Mouse (Mus musculus) neural tube, embryonic 12.5 days (tissue): ENCODE measurements around the gene Nfe2l2. TPM values are rescaled to one million over a fixed set of nuclear protein-coding genes. Genes with fewer than 3 reads are reported as not detected.

Experiments
- ATAC-seq: fragments of 200-750 bp; cut with Nextera tagmentation; 2 replicates; pipeline ENCODE4 v1.8.0; 2017; ENCODE audit warnings: low read depth, mild to moderate bottlenecking, moderate TSS enrichment, moderate library complexity; ENCODE audit not compliant: low FRiP score
- H3K27ac ChIP-seq: fragments of 300-500 bp; sonication (generic); 2 replicates; pipeline ENCODE4 v1.5.1; 2016
- H3K27me3 ChIP-seq: fragments of 300-500 bp; sonication (generic); replicated peaks from 2 replicates; pipeline ENCODE4 v1.6.1; 2016; ENCODE audit warnings: mild to moderate bottlenecking
- H3K36me3 ChIP-seq: fragments of 300-500 bp; sonication (generic); 2 replicates; pipeline ENCODE4 v1.6.1; 2016; ENCODE audit warnings: mild to moderate bottlenecking
- H3K4me1 ChIP-seq: fragments of 300-500 bp; sonication (generic); 2 replicates; pipeline ENCODE4 v1.6.1; 2016
- H3K4me2 ChIP-seq: fragments of 300-500 bp; sonication (generic); replicated peaks from 2 replicates; pipeline ENCODE4 v1.6.1; 2016; ENCODE audit warnings: mild to moderate bottlenecking
- H3K4me3 ChIP-seq: fragments of 300-500 bp; sonication (generic); 2 replicates; pipeline ENCODE4 v1.5.1; 2016
- H3K9ac ChIP-seq: fragments of 300-500 bp; sonication (generic); 2 replicates; pipeline ENCODE4 v1.6.1; 2016; ENCODE audit warnings: mild to moderate bottlenecking
- H3K9me3 ChIP-seq: fragments of 300-500 bp; sonication (generic); 2 replicates; pipeline ENCODE4 v1.6.1; 2016; ENCODE audit warnings: mild to moderate bottlenecking
- WGBS: fragments of 180-500 bp; shearing (Covaris S2); methylation state at CpG from one replicate; pipeline ENCODE4 v1.1.7; 2016; 5-methylcytosine and 5-hydroxymethylcytosine counted together
- microRNA-seq: library from miRNA; unstranded; fragments of <30 nt; microRNA quantifications from one replicate; pipeline ENCODE4, GENCODE M21; 2017
- polyA plus RNA-seq: library from polyadenylated mRNA; unstranded; fragments of >200 nt; fragmentation: Nextera tagmentation; extraction: Ambion mirVana; gene quantifications from 2 replicates; pipeline ENCODE4 v1.2.1, GENCODE M21; 2016

Nfe2l2 gene
- polyA plus RNA-seq, 1 experiment from 2014 or later = 20.9 TPM

DNA sequence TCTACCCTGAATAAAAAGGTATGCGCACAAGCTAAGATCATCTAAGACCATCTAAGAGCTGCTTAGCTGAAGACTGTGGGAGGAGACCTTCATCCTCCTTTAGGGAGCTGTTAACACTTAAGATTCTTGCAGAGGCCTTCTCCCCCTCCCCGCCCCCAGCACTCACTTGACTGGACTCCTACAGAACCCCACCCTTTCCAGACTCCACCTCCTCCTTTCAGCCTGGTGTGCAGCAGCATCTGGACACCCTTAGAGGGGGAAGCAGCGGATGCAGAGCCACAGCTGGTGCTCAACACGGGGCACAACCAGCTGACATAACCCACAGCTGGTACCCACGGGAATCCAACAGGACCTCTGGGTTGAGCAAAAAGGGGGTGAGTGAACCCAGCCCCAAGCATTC, 70.7 kb downstream of the Nfe2l2 start:
- no peak for ATAC-seq
- H3K4me1 ChIP-seq = no peaks in the 10 kb centered on the region
- no peak overlapping the region for H3K4me2 ChIP-seq
- no peak overlapping the region for H3K27ac ChIP-seq
- no peak overlapping the region for H3K9ac ChIP-seq
- no peaks in the 10 kb centered on the region for H3K27me3 ChIP-seq
- 77% methylated on average over 5 of the region's 5 CpGs for WGBS
- no peaks in the 10 kb centered on the region for H3K9me3 ChIP-seq
- H3K36me3 ChIP-seq = no peaks in the 10 kb centered on the region
- H3K4me3 ChIP-seq = no peak overlapping the region

DNA sequence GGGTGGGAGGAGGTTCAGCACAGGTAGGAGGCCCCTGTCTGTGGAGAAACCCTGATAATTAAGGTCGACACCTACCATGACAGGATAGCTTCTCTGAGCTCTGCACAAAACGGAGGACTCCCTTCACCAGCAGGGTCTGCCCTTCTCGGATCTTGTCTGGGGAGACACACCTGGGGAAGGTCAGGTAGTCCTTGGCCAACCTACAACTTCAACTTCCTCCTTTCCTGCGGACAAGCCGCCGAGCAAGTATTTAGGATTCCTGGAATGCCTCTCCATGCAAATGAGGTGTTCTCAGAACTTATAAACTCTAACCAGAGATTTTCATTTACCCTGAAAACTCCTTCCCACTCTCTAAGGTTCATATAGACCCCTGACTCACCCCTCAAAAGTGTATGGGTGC, 71.1 kb downstream of the Nfe2l2 start:
- Histone ChIP-seq H3K9me3 (no peaks in the 10 kb centered on the region), H3K4me1 (no peaks in the 10 kb centered on the region), H3K4me3 (no peak overlapping the region), H3K27ac (no peak overlapping the region), H3K36me3 (no peaks in the 10 kb centered on the region), H3K4me2 (no peak overlapping the region), H3K9ac (no peak overlapping the region), H3K27me3 (no peaks in the 10 kb centered on the region)
- 80% methylated on average over 6 of the region's 6 CpGs for WGBS
- ATAC-seq = no peak

DNA sequence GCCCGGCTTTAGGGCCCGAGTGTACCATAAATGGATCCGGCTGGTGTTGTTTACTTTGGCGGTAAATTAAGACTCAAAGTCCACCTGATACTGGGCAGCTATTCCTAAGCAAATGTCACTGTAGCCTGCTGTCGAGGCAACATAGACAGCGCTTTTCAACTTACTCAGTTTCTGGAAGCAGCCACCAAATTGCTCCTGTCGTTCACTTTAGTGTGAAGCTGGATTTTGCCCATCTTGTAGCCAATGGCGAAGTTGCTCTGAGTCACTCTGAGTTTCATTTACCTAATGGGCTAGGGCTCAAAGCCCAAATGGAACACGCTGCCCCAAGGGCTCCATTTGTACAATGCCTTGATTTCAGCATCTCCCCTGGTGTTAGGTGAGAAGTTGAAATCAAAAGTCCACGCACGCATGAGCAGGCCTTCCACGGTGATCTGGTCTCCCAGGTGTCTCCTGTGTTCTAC, 71.7 kb downstream of the Nfe2l2 start:
- Histone ChIP-seq H3K9me3 (no peaks in the 10 kb centered on the region), H3K27me3 (no peaks in the 10 kb centered on the region), H3K4me3 (no peak overlapping the region), H3K4me2 (no peak overlapping the region), H3K9ac (no peak overlapping the region), H3K4me1 (no peaks in the 10 kb centered on the region), H3K36me3 (no peaks in the 10 kb centered on the region), H3K27ac (no peak overlapping the region)
- ATAC-seq = no peak
- WGBS = 93% methylated on average over 12 of the region's 12 CpGs

DNA sequence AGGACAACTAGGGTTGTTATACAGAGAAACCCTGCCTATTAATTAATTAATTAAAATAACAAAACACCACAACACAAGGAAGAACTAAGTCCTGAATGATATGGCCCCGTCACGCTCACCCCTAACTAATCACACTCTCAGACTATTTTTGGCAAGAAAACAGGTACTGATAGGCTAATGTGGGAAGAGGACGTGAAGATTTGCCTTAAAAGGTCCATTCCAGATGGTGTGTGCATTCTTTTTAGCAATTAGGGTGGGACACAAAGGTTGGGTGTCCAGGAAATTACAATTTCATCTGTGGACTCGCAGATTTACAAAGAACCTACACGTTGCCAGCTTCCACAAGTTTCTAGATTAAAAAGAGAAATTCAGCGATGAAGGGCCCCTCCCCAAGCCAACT, 72.4 kb downstream of the Nfe2l2 start:
- Histone ChIP-seq H3K4me1 (no peaks in the 10 kb centered on the region), H3K4me3 (no peak overlapping the region), H3K36me3 (no peaks in the 10 kb centered on the region), H3K27ac (no peak overlapping the region), H3K4me2 (no peak overlapping the region), H3K9me3 (no peaks in the 10 kb centered on the region), H3K27me3 (no peaks in the 10 kb centered on the region), H3K9ac (no peak overlapping the region)
- ATAC-seq = no peak
- 89% methylated on average over 6 of the region's 6 CpGs for WGBS

DNA sequence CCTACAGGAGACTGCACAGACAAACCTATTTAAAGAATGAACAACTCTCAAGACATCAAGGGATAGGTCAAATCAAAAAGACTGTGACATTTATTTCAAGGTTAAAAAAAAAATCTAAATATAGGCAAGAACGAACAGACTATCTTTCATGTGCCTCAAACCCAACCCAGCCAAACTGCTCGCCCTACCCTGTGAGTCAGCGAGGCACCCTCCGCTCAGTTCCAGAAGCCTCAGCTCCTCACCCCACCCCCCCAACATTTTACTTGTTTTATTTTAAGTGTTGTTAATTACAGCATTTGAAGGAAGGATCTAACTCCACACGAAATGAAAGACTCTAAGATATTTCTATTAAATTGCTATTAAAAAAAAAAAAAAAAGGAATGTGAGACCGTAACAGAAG, 73.0 kb downstream of the Nfe2l2 start:
- H3K27me3 ChIP-seq = no peaks in the 10 kb centered on the region
- ATAC-seq = no peak
- no peak overlapping the region for H3K4me3 ChIP-seq
- 91% methylated on average over 6 of the region's 6 CpGs for WGBS
- no peaks in the 10 kb centered on the region for H3K36me3 ChIP-seq
- H3K4me2 ChIP-seq = no peak overlapping the region
- no peak overlapping the region for H3K9ac ChIP-seq
- no peaks in the 10 kb centered on the region for H3K9me3 ChIP-seq
- H3K27ac ChIP-seq = no peak overlapping the region
- no peaks in the 10 kb centered on the region for H3K4me1 ChIP-seq

DNA sequence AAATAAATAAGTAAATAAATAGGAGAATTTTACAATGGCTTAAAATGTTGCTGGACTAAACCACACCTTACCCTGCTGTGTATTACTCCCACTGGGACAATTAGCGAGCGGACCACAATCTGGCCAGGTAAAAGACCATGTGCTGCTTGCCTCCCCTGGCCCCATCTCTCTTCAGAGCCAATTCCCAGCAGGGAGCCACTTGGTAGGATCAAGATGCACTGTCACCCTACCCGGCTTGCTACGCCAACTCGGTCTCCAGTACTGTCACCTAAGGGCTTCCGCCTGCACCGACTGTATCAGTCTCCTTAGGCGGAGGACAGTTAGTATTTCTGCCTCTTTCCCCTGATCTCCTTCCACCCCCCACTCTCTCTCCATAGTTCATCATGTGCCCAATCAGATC, 76.0 kb downstream of the Nfe2l2 start:
- 92% methylated on average over 8 of the region's 8 CpGs for WGBS
- H3K27me3 ChIP-seq = no peaks in the 10 kb centered on the region
- ATAC-seq = no peak
- no peaks in the 10 kb centered on the region for H3K4me1 ChIP-seq
- H3K9ac ChIP-seq = no peak overlapping the region
- no peak overlapping the region for H3K27ac ChIP-seq
- no peak overlapping the region for H3K4me3 ChIP-seq
- H3K4me2 ChIP-seq = no peak overlapping the region
- H3K9me3 ChIP-seq = no peaks in the 10 kb centered on the region
- no peaks in the 10 kb centered on the region for H3K36me3 ChIP-seq

DNA sequence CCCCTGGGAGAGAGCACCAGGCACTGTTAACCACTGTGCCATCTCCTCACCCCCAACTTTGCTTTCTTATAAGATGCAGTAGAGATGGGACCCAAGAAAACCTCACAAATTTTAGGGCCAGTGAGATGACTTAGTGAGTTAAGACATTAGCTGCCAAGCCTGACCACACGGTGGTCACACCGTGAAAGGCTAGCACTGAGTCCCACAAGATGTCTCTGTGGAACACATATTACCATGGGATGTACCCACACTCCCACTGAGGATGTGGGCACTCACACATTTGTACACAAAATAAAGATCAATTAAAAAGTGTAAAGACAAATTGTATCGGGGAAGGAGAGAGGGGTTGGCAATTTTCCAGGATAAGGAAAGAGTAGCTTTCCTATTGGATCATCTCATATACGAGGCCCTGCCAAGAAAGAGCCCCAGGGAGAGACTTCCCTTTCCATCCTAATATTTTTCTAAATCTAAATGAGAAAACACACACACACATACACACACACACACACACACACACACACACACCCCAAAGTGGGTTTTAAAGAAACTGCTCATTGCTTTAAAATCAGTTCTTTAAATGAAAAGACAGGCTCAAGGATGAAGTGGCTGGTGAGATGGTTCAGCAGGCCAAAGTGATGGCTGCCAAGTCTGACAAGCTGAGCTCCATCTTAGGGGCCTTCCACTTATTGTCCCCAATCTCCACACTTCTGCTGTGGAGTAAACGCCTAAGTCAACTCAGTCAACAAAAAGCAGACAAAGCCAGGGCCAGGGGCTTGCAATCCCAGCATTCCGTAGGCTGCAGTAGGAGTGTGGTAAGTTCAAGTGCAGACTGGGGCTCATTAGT, 77.6 kb downstream of the Nfe2l2 start:
- WGBS = 77% methylated on average over 6 of the region's 6 CpGs
- Histone ChIP-seq H3K36me3 (no peaks in the 10 kb centered on the region), H3K4me3 (no peak overlapping the region), H3K9me3 (no peaks in the 10 kb centered on the region), H3K27ac (no peak overlapping the region), H3K4me1 (no peaks in the 10 kb centered on the region), H3K9ac (no peak overlapping the region), H3K27me3 (no peaks in the 10 kb centered on the region), H3K4me2 (no peak overlapping the region)
- no peak for ATAC-seq

Small RNAs within 50 kb of the gene (microRNA-seq; reads per million reads assigned to microRNA genes)
- not detected for gene Gm24574

Other genes with a start within 250 kb of the Nfe2l2 start
- 334 and 350 TPM in 2 replicates for gene Hnrnpa3, start 45.4 kb downstream of the Nfe2l2 start, polyA plus RNA-seq
- gene Agps, start 127.5 kb upstream of the Nfe2l2 start, polyA plus RNA-seq = 52.1 and 56.2 TPM in 2 replicates
- gene Ttc30b, start 233.9 kb upstream of the Nfe2l2 start, polyA plus RNA-seq = 8.5 and 10.2 TPM in 2 replicates